Mouse (Mus musculus): ENCODE measurements around the gene Plekhd1. TPM values are rescaled to one million over a fixed set of nuclear protein-coding genes. Genes with fewer than 3 reads are reported as not detected.

Gene Plekhd1
- total RNA-seq, 2 experiments from 2014 or later = 1.9 to 2.1 TPM

GRCm38 (mm10) chr12:80693700-80694099 is 1.3 kb downstream of the Plekhd1 start:
- no peak for DNase-seq (ENCODE audit: extremely low spot score in 1 of 2, low spot score in 2 of 2)

GRCm38 (mm10) chr12:80695004-80695403 is 2.6 kb downstream of the Plekhd1 start:
- DNase-seq (ENCODE audit: extremely low spot score in 1 of 2, low spot score in 2 of 2) = no peak
- intact Hi-C loops (cut with DNase I) = no loop called here

More at GRCm38 (mm10) chr12:80693700-80694099, 1.3 kb downstream of the Plekhd1 start:
- intact Hi-C loops (cut with DNase I) = no loop called here

- DNase-seq (ENCODE audit: extremely low spot score in 1 of 2, low spot score in 2 of 2) = no peak
- intact Hi-C loops (cut with DNase I) = no loop called here
Measured at GRCm38 (mm10) chr12:80698526-80699143, 6.2 kb downstream of the Plekhd1 start.

- intact Hi-C loops (cut with DNase I) = no loop called here
- no peak for DNase-seq (ENCODE audit: extremely low spot score in 1 of 2, low spot score in 2 of 2)
Measured at GRCm38 (mm10) chr12:80699144-80699531, 6.7 kb downstream of the Plekhd1 start.

- DNase-seq (ENCODE audit: extremely low spot score in 1 of 2, low spot score in 2 of 2) = no peak
Measured at GRCm38 (mm10) chr12:80701332-80701731, 8.9 kb downstream of the Plekhd1 start.

GRCm38 (mm10) chr12:80706208-80706914 is 14.0 kb downstream of the Plekhd1 start:
- intact Hi-C loops (cut with DNase I) = no loop called here
- DNase-seq (ENCODE audit: extremely low spot score in 1 of 2, low spot score in 2 of 2) = no peak

More at GRCm38 (mm10) chr12:80701332-80701731, 8.9 kb downstream of the Plekhd1 start:
- intact Hi-C loops (cut with DNase I) = no loop called here

- intact Hi-C loops (cut with DNase I) = no loop called here
- peak in 1 of 2 experiments; percentile 52 for DNase-seq (ENCODE audit: extremely low spot score in 1 of 2, low spot score in 2 of 2)
Measured at GRCm38 (mm10) chr12:80706915-80707604, 14.7 kb downstream of the Plekhd1 start.

- DNase-seq (ENCODE audit: extremely low spot score in 1 of 2, low spot score in 2 of 2) = no peak
- intact Hi-C loops (cut with DNase I) = no loop called here
Measured at GRCm38 (mm10) chr12:80715915-80716314, 23.5 kb downstream of the Plekhd1 start.

- intact Hi-C loops (cut with DNase I) = no loop called here
- no peak for DNase-seq (ENCODE audit: extremely low spot score in 1 of 2, low spot score in 2 of 2)
Measured at GRCm38 (mm10) chr12:80719141-80719540, 26.8 kb downstream of the Plekhd1 start.

GRCm38 (mm10) chr12:80720507-80720906 is 28.1 kb downstream of the Plekhd1 start:
- intact Hi-C loops (cut with DNase I) = loop anchor here (10.0 kb wide), 1 partner anchor 566 kb away; no protein-coding TSS in a partner anchor
- DNase-seq (ENCODE audit: extremely low spot score in 1 of 2, low spot score in 2 of 2) = no peak

- no peak for DNase-seq (ENCODE audit: extremely low spot score in 1 of 2, low spot score in 2 of 2)
- intact Hi-C loops (cut with DNase I) = loop anchor here (10.0 kb wide), 1 partner anchor 567 kb away; no protein-coding TSS in a partner anchor
Measured at GRCm38 (mm10) chr12:80721458-80721857, 29.1 kb downstream of the Plekhd1 start.

GRCm38 (mm10) chr12:80724853-80725559 is 32.6 kb downstream of the Plekhd1 start:
- peak; percentile 70 to 85 for DNase-seq (ENCODE audit: extremely low spot score in 1 of 2, low spot score in 2 of 2)
- intact Hi-C loops (cut with DNase I) = loop anchor here (10.0 kb wide), 1 partner anchor 570 kb away; no protein-coding TSS in a partner anchor

- no peak for DNase-seq (ENCODE audit: extremely low spot score in 1 of 2, low spot score in 2 of 2)
- intact Hi-C loops (cut with DNase I) = loop anchor here (10.0 kb wide), 1 partner anchor 573 kb away; no protein-coding TSS in a partner anchor
Measured at GRCm38 (mm10) chr12:80728207-80728606, 35.8 kb downstream of the Plekhd1 start.

GRCm38 (mm10) chr12:80728814-80729213 is 36.4 kb downstream of the Plekhd1 start:
- DNase-seq (ENCODE audit: extremely low spot score in 1 of 2, low spot score in 2 of 2) = no peak
- intact Hi-C loops (cut with DNase I) = loop anchor here (10.0 kb wide), 1 partner anchor 574 kb away; no protein-coding TSS in a partner anchor

GRCm38 (mm10) chr12:80729758-80730530 is 37.6 kb downstream of the Plekhd1 start:
- DNase-seq (ENCODE audit: extremely low spot score in 1 of 2, low spot score in 2 of 2) = peak in 1 of 2 experiments; percentile 46
- intact Hi-C loops (cut with DNase I) = loop anchor here (1.0 to 10.0 kb wide), 2 partner anchors 30 to 575 kb away; partner anchors contain the start of gene Ccdc177

GRCm38 (mm10) chr12:80730567-80730966 is 38.2 kb downstream of the Plekhd1 start:
- intact Hi-C loops (cut with DNase I) = loop anchor here (1.0 kb wide), 1 partner anchor 30 kb away; the partner anchor contains the start of gene Ccdc177
- peak; percentile 84 to 85 for DNase-seq (ENCODE audit: extremely low spot score in 1 of 2, low spot score in 2 of 2)

- no peak for DNase-seq (ENCODE audit: extremely low spot score in 1 of 2, low spot score in 2 of 2)
- intact Hi-C loops (cut with DNase I) = no loop called here
Measured at GRCm38 (mm10) chr12:80734526-80735470, 42.4 kb downstream of the Plekhd1 start.
